Mouse (Mus musculus): ENCODE measurements at regions not wholly inside any gene's neighbourhood (a gene's known extent, or its start where the extent isn't known, plus 50 kb on each side); places are given as distances from the start of the nearest gene placed in this dataset.

DNA sequence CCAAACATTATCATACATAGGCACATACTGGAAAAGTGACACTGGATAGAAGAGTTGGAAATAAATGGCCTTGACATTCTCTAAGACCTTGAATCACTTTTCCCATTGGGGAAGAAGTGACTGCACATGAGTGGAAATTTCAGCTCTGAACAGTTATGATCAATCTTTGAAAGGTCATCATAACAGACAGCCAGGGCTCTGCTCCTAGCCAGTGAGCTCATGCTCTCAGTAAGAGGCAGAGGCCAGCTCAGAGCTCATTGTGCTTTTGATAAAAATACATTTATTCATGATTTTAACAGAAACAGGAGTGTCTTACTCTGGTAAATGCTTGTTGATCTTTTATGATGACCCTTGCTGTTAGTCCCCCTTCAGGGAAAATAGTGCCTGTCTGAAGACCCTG, 328.9 kb downstream of the Gria2 start:
- ATAC-seq (no peak), DNase-seq (ENCODE audit: low spot score) (no peak)
- Histone ChIP-seq H3K27ac (ENCODE audit: low read depth, low read length) (no peak overlapping the region), H3K9ac (ENCODE audit: low read length) (no peak overlapping the region), H3K4me3 (ENCODE audit: low read depth, low read length) (no peak overlapping the region), H3K4me1 (ENCODE audit: control insufficient read depth, insufficient read depth, low read length) (no peaks in the 10 kb centered on the region), H3K27me3 (replicated peaks; ENCODE audit: control insufficient read depth, insufficient read depth, low read length) (no peaks in the 10 kb centered on the region), H3K4me2 (ENCODE audit: low read length) (no peak overlapping the region), H3K36me3 (ENCODE audit: control insufficient read depth, insufficient read depth, low read length) (no peaks in the 10 kb centered on the region), H3K9me3 (replicated peaks; ENCODE audit: control insufficient read depth, low read length) (no peaks in the 10 kb centered on the region)
